Mouse (Mus musculus) left cerebral cortex, adult 2 months (tissue): Measurements from ENCODE around the gene Eef1g. TPM values are rescaled to one million over a fixed set of nuclear protein-coding genes. Genes with fewer than 3 reads are reported as not detected.

Experiments used
- DNase-seq, 2 experiments: peaks; one replicate each; pipeline ENCODE4 v3.0.0; 2021 to 2022; ENCODE audit warnings: low spot score in 2 of 2, mixed read lengths in 1 of 2; ENCODE audit errors: extremely low spot score in 1 of 2
- H3K27ac ChIP-seq: fragments of 200-600 bp; 2 replicates; pipeline ENCODE4 v1.8.1; 2022
- H3K4me3 ChIP-seq: fragments of 200-600 bp; 2 replicates; pipeline ENCODE4 v1.8.1; 2022
- CTCF ChIP-seq: fragments of 200-600 bp; IDR thresholded peaks from 2 replicates; pipeline ENCODE4 v1.8.1; 2022; ENCODE audit warnings: antibody characterized with exemption, mild to moderate bottlenecking, moderate library complexity
- intact Hi-C: fragments of 180-260 bp; cut with DNase I; formaldehyde crosslinking; loops from one replicate; pipeline ENCODE4 v1.15.1; 2025
- total RNA-seq, 2 experiments: library from RNA; stranded (reverse); gene quantifications; 2 replicates each; pipeline ENCODE4 v1.2.3; 2021

Eef1g gene
- total RNA-seq, 2 experiments from 2014 or later = 228 to 236 TPM

DNA sequence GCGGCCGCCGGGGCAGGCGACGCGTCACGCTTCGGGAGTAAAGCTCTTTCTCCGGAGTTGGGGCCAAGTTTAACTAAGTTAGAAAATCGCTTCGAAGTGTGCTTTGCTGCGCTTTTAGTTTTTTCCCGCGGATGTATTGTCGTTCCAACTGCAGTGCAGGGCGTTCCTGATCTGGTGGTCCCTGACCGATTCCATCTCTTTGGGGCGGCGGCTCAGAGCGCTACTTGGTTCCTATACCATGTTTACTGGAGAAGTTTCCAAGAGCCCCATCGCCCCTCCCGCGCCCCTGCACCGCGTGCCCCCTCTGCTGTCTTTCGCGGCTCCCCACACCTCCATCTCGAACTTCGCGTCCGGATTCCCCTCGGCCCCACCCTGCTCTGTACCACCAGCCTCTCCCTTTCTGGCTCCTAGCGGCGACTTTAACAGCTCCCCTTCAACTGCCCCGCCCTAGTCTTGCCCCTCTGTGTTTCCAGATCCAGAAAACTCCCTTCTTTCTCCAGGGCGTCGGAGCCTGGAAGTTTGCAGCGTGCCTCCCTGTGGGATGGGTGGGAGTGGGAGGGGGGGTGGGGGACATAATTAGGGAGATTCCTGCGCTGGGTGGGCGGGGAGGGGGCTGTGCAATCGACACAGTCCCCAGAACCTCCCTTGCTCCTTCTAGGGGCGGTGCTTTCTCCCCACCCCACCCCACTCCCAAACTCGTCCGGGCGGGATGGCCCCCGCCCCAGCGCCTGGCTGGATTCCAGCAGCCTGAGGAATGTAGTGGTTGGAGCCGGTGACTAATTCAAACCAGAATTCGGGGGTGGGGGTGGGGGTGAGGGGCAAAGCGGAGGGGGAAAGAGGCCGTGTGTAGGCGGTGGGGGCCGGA is 23.0 kb downstream of the Eef1g start:
- Histone ChIP-seq H3K4me3 (peak overlapping the region; percentile 57), H3K27ac (peak overlapping the region; percentile 78)
- no peak for DNase-seq
- no peak; the same call in 1 of the 2 replicates for TF ChIP-seq CTCF
- intact Hi-C loops = no loop called here

DNA sequence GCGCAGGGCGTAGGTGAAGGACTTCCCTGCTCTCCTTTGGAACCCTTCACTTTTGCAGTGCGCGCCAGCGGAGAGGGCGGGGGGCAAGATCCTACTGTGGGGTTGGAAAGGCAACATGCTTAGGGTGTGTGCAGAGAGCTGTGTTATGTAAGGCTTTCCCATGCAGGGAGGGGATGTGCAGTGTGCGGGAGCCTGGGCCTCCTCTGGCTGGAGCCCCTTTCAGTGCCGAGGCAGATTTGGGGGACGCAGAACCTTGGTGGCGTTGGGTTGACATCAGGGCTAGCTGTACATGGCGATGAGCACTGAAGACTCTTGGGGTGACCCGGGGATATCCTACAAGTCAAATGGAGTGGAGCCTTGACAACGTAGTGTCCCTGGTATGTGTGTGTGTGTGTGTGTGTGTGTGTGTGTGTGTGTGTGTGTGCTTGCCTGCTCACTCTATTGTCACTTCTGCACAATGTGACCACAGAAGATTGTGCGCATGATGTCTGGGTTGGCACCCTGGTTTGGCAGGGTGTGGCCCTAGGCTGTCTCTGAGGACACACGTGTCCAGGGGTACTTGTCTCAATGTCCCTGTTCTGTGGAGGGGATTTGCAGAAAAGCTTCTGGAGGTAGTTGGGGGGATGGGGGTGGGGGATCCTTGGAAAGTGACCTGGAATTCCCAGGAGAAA is 23.7 kb downstream of the Eef1g start:
- Histone ChIP-seq H3K27ac (peak overlapping the region; percentile 78), H3K4me3 (peak overlapping the region; percentile 57)
- intact Hi-C loops = no loop called here
- no peak for TF ChIP-seq CTCF
- DNase-seq = no peak

DNA sequence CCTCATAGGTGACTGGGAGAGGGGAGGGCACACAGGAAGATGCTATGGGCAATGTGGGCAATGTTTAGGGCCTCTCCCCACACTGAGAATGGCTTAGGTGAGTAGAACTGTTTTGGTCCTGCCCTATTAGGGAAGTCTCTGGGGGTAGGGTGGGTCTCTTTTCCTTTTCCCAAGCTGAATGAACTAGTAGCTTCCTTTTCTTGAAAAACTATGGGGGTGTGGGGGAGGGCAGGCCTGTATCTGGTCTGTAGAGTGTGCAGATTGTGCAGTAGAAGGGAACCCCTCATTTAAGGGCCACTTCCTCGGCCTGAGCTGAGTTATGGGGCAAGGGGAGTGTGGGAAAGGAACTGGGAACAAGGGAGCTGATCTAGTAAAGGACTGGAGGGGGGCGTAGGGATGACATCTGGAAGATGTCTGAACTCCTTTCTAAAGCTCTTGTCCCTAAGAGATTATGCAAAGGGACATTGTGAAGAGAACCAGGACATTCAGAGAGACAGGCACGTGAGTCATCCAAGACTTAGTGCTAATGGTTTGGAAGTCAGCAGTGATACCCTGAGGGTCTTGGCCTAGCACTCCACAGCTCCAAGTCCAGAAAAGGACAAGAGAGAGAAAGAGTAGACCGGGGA is 24.5 kb downstream of the Eef1g start:
- no peak overlapping the region for H3K4me3 ChIP-seq
- peak overlapping the region; percentile 50; the same call in 1 of the 2 replicates for H3K27ac ChIP-seq
- DNase-seq = no peak
- intact Hi-C loops = no loop called here
- TF ChIP-seq CTCF = no peak

DNA sequence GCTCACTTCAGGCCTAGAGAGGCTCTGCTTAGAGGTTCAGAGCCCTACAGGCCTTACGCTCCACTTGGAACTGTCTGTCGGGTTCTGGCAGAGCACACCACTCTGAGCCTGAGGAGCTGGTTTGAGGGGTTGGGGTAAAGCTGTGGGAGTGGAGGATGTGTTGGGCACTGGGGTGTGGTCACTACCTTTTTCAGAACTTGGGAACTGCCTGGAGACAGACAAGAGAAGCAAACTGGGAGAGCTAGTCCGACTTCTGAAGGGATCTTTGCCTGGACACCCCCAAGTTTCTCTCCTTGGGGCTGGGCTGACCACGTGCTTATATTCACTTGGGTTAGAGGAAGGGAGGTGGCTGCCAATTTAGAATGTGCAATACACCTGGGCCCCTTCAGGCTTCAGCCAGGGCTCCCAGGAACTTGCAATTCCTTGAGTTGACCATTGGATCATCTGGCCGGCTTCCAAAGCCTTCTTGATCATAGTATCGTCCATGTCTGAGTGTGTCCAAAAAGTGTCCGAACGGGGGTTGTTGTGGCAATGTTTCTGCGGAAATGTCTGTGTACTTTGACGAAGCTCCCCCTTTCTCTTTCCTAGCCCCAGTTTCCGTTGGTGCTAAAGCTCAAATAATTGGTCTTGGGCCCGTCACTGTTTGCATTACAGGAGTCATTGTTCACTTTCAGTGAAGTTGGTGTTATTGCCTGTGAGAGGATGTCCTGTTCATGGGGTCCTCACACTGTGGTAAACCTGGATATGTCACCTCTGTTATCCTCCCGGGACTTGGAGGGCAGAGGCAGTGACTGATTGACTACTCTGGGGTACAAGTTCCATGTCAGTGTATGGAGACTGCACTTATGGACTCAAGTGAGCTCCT is 25.3 kb downstream of the Eef1g start:
- DNase-seq = no peak
- TF ChIP-seq CTCF = no peak
- intact Hi-C loops = loop anchor here (2.0 kb wide), 1 partner anchor 119 kb away; no protein-coding TSS in a partner anchor
- Histone ChIP-seq H3K27ac (peak overlapping the region; percentile 53), H3K4me3 (no peak overlapping the region)

DNA sequence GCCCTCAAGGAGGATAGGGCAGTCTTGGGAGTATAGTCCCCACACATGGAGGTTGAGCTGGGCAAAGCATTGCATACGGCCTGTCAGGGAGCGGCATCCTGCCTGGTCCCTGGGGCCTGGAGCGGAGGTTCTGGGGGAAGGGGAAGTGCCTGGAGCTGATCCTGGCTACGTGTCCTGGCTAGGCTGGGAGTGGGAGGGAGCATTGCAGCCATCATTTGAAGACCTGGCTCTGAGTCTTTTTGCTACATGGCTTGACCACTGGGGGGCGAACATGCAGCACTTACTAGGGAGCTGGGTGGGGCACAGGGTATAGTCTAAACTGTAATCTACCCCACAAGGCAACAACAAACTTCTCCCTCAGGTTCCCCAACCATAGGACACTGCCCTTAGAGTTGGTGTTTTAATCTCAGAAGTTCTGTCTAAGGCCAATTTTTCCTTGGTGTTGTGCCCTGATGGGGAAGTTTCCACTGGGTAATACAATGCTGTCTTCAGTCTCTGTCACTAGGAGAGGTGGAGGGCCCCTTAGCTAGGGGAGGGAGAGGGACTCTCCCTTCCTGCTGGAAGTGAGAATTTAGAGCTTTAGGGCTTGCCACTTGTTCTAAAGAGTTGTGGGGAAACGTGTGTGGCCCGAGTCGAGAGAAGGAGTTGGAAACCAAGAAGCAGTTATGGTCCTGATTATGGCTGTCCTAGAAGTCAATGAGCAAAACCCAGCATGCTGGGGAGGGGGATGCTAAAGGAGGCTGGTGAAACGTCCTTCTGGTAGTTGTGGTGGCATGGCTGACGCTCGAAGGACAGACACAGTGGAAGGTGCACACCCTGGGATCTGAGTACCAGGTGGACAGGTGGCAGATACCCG is 26.2 kb downstream of the Eef1g start:
- peak; percentile 71 to 83 for DNase-seq
- intact Hi-C loops = loop anchor here (1.0 to 2.0 kb wide), 2 partner anchors 89 to 118 kb away; no protein-coding TSS in a partner anchor
- peak overlapping the region; percentile 53 for H3K27ac ChIP-seq
- peak; percentile 84 for TF ChIP-seq CTCF
- H3K4me3 ChIP-seq = no peak overlapping the region

DNA sequence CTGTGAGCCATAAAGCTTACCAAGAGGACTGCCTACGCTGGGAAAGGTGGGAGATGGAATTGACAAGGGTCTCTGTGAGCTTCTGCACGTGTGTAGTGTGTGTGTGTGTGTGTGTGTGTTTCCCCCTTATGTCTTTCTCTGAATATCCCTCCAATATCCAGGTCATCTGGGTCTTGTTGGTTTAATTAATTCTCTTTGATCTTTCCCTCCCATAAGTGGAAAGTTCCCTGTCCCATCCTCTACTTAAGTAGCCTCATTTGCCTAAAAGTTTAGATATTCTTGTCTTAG is 26.7 kb downstream of the Eef1g start:
- no peak overlapping the region for H3K4me3 ChIP-seq
- intact Hi-C loops = loop anchor here (1.0 to 2.0 kb wide), 2 partner anchors 89 to 117 kb away; no protein-coding TSS in a partner anchor
- no peak for TF ChIP-seq CTCF
- no peak for DNase-seq
- no peak overlapping the region for H3K27ac ChIP-seq

DNA sequence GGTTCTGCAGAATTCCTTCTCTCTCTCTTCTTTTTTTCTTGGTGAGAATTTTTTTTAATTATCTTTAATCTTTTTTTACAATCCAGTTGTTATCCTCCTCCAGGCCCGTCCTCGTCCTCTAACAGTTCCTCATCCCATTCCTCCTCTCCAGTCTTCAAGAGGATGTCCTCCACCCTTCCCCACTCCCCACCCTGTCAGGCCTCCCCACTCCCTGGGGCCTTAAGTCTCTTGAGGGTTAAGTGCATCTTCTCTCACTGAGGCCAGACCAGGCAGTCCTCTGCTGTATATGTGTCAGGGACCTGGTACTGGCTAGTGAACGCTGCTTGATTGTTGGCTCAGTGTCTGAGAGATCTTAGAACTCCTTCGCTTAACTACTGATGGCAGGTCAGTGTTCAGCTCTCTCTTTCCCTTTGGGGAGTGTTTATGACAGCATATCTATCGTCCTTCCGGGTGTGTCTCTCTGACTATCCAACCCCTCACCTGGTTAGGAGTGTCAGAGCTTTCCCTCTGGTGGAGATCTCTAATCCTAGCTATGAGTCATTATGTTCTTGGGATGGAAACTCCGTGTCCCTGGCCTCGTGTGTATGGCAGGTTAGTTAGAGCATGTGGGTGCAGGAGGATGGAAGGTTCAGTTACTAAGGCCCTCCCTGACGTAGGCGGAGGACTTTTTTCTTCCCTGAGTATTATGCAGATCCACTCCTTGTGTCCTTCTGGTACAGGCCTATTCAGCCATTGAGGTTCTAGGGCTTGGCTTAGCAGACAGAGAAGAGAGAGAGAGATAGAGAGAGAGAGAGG is 28.2 kb downstream of the Eef1g start:
- intact Hi-C loops = no loop called here
- no peak for DNase-seq
- Histone ChIP-seq H3K27ac (no peak overlapping the region), H3K4me3 (no peak overlapping the region)
- TF ChIP-seq CTCF = no peak

DNA sequence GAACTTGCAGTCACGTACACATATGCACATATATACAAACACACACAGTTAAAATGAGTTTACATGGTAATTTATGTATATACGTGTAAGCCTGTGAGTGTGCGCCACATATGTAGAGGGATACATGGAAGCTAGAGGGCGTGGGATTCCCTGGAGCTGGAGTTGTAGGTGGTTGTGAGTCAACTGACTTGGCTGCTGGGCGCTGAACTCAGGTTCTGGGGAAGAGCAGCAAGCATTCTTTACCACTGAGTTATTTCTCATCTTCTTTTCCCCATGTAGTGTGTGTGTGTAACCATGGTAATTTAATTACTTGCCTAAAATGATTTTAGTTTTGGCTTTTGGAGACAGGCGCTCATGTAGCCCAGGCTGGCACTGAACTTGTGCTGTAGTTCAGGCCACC is 29.8 kb downstream of the Eef1g start:
- no peak for DNase-seq

DNA sequence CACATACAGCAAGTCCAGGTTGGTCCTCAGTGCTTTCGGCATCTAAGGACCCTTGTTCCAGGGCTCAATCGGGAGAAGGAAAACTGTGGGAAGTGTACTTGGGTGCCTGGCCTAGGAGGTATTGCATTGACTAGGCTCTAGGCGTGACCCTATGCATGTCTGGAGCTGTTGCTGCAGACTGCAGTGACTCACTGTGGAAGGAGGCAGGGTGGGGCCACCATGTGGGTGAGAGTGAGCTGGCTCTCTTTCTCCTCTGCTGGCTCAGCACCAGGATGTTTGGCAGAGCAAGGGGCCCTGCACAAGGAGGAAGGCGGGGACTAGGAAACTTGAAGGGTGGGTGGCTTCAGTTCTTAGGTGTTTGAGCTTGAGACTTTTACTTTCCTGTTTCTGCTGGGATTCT is 30.7 kb downstream of the Eef1g start:
- Histone ChIP-seq H3K27ac (peak overlapping the region; percentile 50; the same call in 1 of the 2 replicates), H3K4me3 (no peak overlapping the region)
- no peak for TF ChIP-seq CTCF
- DNase-seq = peak; percentile 72 to 78
- intact Hi-C loops = no loop called here

More for the DNA sequence above, 29.8 kb downstream of the Eef1g start:
- intact Hi-C loops = no loop called here
- H3K4me3 ChIP-seq = no peak overlapping the region
- H3K27ac ChIP-seq = no peak overlapping the region
- no peak; the same call in 1 of the 2 replicates for TF ChIP-seq CTCF

DNA sequence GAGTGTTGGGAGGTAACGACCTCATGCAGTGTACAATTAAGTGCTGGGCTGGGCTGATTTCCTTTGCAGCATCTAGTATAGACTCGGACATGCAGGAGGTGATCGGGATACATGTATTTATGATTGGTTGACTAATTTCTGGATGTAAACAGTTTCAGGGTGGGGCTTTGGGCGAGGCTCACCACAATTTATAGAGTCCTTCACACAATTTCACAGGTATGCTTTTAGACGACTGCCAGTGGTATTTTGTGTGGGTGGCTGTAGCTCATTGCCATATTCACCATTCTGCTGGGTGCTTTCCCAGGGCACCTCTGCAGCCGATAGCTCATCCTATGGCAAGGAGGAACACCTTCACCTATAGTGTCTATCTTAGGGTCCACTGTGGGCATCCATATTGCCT is 31.7 kb downstream of the Eef1g start:
- no peak for TF ChIP-seq CTCF
- no peak for DNase-seq
- intact Hi-C loops = loop anchor here (2.0 kb wide), 1 partner anchor 76 kb away; no protein-coding TSS in a partner anchor
- no peak overlapping the region for H3K27ac ChIP-seq
- no peak overlapping the region for H3K4me3 ChIP-seq
